In the genomic region with DNA sequence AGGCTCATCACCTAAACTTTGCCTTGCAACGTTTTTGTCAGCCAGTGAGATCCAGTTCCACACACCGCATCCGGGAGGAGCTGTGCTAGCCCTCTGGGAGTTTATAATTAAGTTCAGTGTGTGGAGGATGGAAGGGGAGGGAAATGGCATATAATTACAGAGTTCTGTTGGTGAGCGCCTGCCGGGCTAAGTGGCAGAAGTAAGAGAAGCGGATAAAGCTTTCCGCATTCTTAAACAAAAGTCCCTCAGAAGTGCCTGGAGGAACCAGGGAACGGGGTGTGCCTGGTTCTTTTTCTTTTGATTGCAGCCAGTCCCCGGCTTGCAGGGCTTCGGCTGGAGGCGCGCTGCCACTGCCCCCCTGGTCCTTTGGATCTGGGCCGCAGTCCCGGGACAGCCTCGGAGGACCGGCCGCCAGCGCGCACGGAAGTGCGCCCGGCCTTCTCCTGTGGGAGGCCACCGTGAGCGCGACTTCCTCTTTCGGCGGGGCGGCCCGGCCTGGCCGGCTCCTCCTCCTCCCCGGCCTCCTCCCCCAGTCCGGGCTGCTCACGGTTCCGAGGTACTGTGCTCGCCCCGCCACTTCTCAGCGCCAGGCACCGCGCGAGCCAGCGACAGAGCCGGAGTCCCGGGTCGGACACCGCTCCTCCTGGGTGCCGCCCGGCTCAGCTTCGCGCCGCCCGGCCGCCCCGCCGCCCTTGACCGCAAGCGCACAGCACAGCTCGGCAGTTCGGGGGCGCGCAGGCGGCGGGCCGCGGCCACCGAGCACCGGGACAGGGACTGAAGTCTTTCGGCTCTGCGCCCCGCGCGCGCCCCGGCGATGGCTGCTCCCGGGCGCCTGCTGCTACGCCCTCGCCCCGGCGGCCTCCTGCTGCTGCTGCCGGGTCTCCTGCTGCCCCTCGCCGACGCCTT, we compare ENCODE assay signal across 8 mouse cellular contexts. TPM values are rescaled to one million over a fixed set of nuclear protein-coding genes. Genes with fewer than 3 reads are reported as not detected.
DNase-seq lines count a peak whose midpoint lies in the region; ATAC-seq and TF ChIP-seq lines count a peak whose summit lies in the region.

Gene Itgav, plus strand, starts transcription at position 477 of the 906 bp plus-strand sequence.

- TF ChIP-seq RAD21 in MEL (IDR thresholded peaks at IDR 0.05; ENCODE audit: low read depth, low read length), result no peak

- TF ChIP-seq EP300 in MEL (IDR thresholded peaks at IDR 0.05; ENCODE audit: low read depth in 1 of 2, low read length in 2 of 2), result no peak; a peak in 1 of 4 replicates

- peaks cover 0 to 23% of the 10 kb centered on the region in 2 experiments; a peak in 2 of 4 replicates for H3K4me1 ChIP-seq in MEL (ENCODE audit: control insufficient read depth in 1 of 2, insufficient read depth in 2 of 2, low read length in 2 of 2)
- H3K4me1 ChIP-seq in hindbrain, embryonic 11.5 days (replicated peaks; ENCODE audit: control insufficient read depth, insufficient read depth, low read length), result no peaks in the 10 kb centered on the region
- H3K4me1 ChIP-seq in lung, embryonic 16.5 days (replicated peaks; ENCODE audit: control insufficient read depth, insufficient read depth, low read length), result peaks cover 25% of the 10 kb centered on the region
- H3K4me1 ChIP-seq in olfactory bulb, adult 2 months (ENCODE audit: control insufficient read depth, insufficient read depth, low read length), result 0 out of 2 replicates have a peak, but pooled peaks cover 3% of the 10 kb centered on the region
- H3K4me1 ChIP-seq in thymus, adult 2 months (replicated peaks; ENCODE audit: control insufficient read depth, insufficient read depth, low read length), result peaks cover 2% of the 10 kb centered on the region

- peak within 1 kb of the TSS; percentile 73 for H3K4me2 ChIP-seq in hindbrain, embryonic 11.5 days (replicated peaks; ENCODE audit: low read depth, low read length)
- peak within 1 kb of the TSS; percentile 82 for H3K4me2 ChIP-seq in lung, embryonic 16.5 days (ENCODE audit: low read depth, low read length)

- no peaks in the 10 kb centered on the region for H3K27me3 ChIP-seq in MEL (ENCODE audit: control insufficient read depth in 1 of 2, insufficient read depth in 2 of 2, low read length in 2 of 2)
- no peaks in the 10 kb centered on the region for H3K27me3 ChIP-seq in hindbrain, embryonic 11.5 days (ENCODE audit: control insufficient read depth, insufficient read depth, low read length)
- H3K27me3 ChIP-seq in lung, embryonic 16.5 days (ENCODE audit: control insufficient read depth, insufficient read depth, low read depth, low read length), result no peaks in the 10 kb centered on the region
- no peaks in the 10 kb centered on the region for H3K27me3 ChIP-seq in thymus, adult 2 months (ENCODE audit: control insufficient read depth, insufficient read depth, low read length)

- TF ChIP-seq POLR2A in MEL (IDR thresholded peaks at IDR 0.05; ENCODE audit: control insufficient read depth in 1 of 2, insufficient read depth in 1 of 2, low read depth in 1 of 2, low read length in 2 of 2, poor library complexity in 1 of 2), result peak; percentile 75 to 88; a peak in 2 of 4 replicates
- TF ChIP-seq POLR2A in olfactory bulb, adult 2 months (IDR thresholded peaks at IDR 0.05; ENCODE audit: insufficient read depth, low read depth, low read length), result peak; percentile 41; the same call in 1 of the 2 replicates
- TF ChIP-seq POLR2A in thymus, adult 2 months (IDR thresholded peaks at IDR 0.05; ENCODE audit: control insufficient read depth, extremely low read depth, insufficient read depth, low read length, poor library complexity), result no peak

- peak within 1 kb of the TSS; percentile 54 for H3K27ac ChIP-seq in MEL (ENCODE audit: control insufficient read depth, low read depth, low read length)
- peak within 1 kb of the TSS; percentile 84 for H3K27ac ChIP-seq in hindbrain, embryonic 11.5 days (ENCODE audit: low read depth, low read length)
- H3K27ac ChIP-seq in lung, embryonic 16.5 days (ENCODE audit: low read length), result peak within 1 kb of the TSS; percentile 93
- H3K27ac ChIP-seq in olfactory bulb, adult 2 months (ENCODE audit: insufficient read depth, low read depth, low read length), result peak within 1 kb of the TSS; percentile 80
- H3K27ac ChIP-seq in thymus, adult 2 months (ENCODE audit: control insufficient read depth, insufficient read depth, low read length), result peak within 1 kb of the TSS; percentile 49; the same call in 1 of the 2 replicates

- peak; percentile 91 for DNase-seq in MEL (ENCODE audit: low read depth, low spot score)
- DNase-seq in cerebellum, adult 8-10 months, result peak; percentile 84
- DNase-seq in frontal cortex, postnatal 14 days (ENCODE audit: low spot score in 2 of 2), result peak; percentile 77 to 78
- peak; percentile 81 for DNase-seq in hindbrain, embryonic 11.5 days (ENCODE audit: low spot score)
- peak; percentile 81 to 88 for DNase-seq in layer of hippocampus, postnatal 10 days (ENCODE audit: low spot score in 2 of 2)
- DNase-seq in thymus, adult 2 months, result peak; percentile 87

- peak; percentile 96 for ATAC-seq in hindbrain, embryonic 11.5 days (ENCODE audit: low FRiP score)
- ATAC-seq in lung, embryonic 16.5 days (ENCODE audit: low read depth), result peak; percentile 99

- 1% methylated on average over 54 of the region's 84 CpGs for WGBS in hindbrain, embryonic 11.5 days
- under 1% methylated on average over 71 of the region's 84 CpGs for WGBS in lung, embryonic 16.5 days
- WGBS in olfactory bulb, adult 2 months, result 1% methylated on average over 84 of the region's 84 CpGs
- under 1% methylated on average over 81 of the region's 84 CpGs for WGBS in thymus, adult 2 months

- peak within 1 kb of the TSS; percentile 92 for H3K9ac ChIP-seq in MEL (ENCODE audit: control insufficient read depth, low read depth, low read length, poor library complexity, severe bottlenecking)
- H3K9ac ChIP-seq in hindbrain, embryonic 11.5 days (ENCODE audit: low read depth, low read length), result peak within 1 kb of the TSS; percentile 88
- peak within 1 kb of the TSS; percentile 93 for H3K9ac ChIP-seq in lung, embryonic 16.5 days (ENCODE audit: low read length)

- H3K36me3 ChIP-seq in MEL (ENCODE audit: control insufficient read depth in 1 of 2, insufficient read depth in 2 of 2, low read length in 2 of 2), result peaks cover 0 to 16% of the 10 kb centered on the region in 2 experiments; a peak in 2 of 4 replicates
- no peaks in the 10 kb centered on the region for H3K36me3 ChIP-seq in hindbrain, embryonic 11.5 days (ENCODE audit: control insufficient read depth, insufficient read depth, low read length)
- no peaks in the 10 kb centered on the region for H3K36me3 ChIP-seq in lung, embryonic 16.5 days (ENCODE audit: control insufficient read depth, insufficient read depth, low read length)
- H3K36me3 ChIP-seq in thymus, adult 2 months (ENCODE audit: control insufficient read depth, insufficient read depth, low read length), result no peaks in the 10 kb centered on the region

- TF ChIP-seq CTCF in MEL (IDR thresholded peaks at IDR 0.05 in 2 of 3, conservative IDR thresholded peaks at IDR 0.05 in 1 of 3; ENCODE audit: control insufficient read depth in 1 of 3, insufficient read depth in 1 of 3, low read depth in 2 of 3, low read length in 3 of 3, poor library complexity in 1 of 3, severe bottlenecking in 1 of 3), result no peak
- no peak for TF ChIP-seq CTCF in olfactory bulb, adult 2 months (IDR thresholded peaks at IDR 0.05; ENCODE audit: insufficient read depth, low read depth, low read length)
- TF ChIP-seq CTCF in thymus, adult 2 months (IDR thresholded peaks at IDR 0.05; ENCODE audit: borderline replicate concordance, control insufficient read depth, extremely low read depth, insufficient read depth, low read length, poor library complexity), result no peak

- peak within 1 kb of the TSS; percentile 84 to 94 for H3K4me3 ChIP-seq in MEL (ENCODE audit: control insufficient read depth in 1 of 2, insufficient read depth in 1 of 2, low read depth in 2 of 2, low read length in 2 of 2)
- peak within 1 kb of the TSS; percentile 87 for H3K4me3 ChIP-seq in hindbrain, embryonic 11.5 days (ENCODE audit: low read depth, low read length)
- H3K4me3 ChIP-seq in lung, embryonic 16.5 days (ENCODE audit: low read length), result peak within 1 kb of the TSS; percentile 80
- peak within 1 kb of the TSS; percentile 84 for H3K4me3 ChIP-seq in olfactory bulb, adult 2 months (ENCODE audit: insufficient read depth, low read depth, low read length)
- peak within 1 kb of the TSS; percentile 98 for H3K4me3 ChIP-seq in thymus, adult 2 months (ENCODE audit: control insufficient read depth, insufficient read depth, low read length)

- H3K79me2 ChIP-seq in MEL (ENCODE audit: control insufficient read depth, insufficient read depth, low read length, poor library complexity), result peaks cover 7% of the 10 kb centered on the region

- no peaks in the 10 kb centered on the region for H3K9me3 ChIP-seq in MEL (replicated peaks; ENCODE audit: insufficient read depth, low read length)
- no peaks in the 10 kb centered on the region for H3K9me3 ChIP-seq in hindbrain, embryonic 11.5 days (ENCODE audit: control insufficient read depth, low read length)
- H3K9me3 ChIP-seq in lung, embryonic 16.5 days (ENCODE audit: control insufficient read depth, low read length), result no peaks in the 10 kb centered on the region

TF ChIP-seq in MEL, 35 proteins besides CTCF, POLR2A, EP300 and RAD21 (continues in another document):
- TF ChIP-seq GATA1 (IDR thresholded peaks at IDR 0.05; ENCODE audit: low read depth, low read length) (no peak), ZMIZ1 (IDR thresholded peaks at IDR 0.05; ENCODE audit: low read depth, low read length) (peak; percentile 39; the same call in 1 of the 2 replicates), HCFC1 (IDR thresholded peaks at IDR 0.05; ENCODE audit: low read depth, low read length) (peak; percentile 70; the same call in 1 of the 2 replicates), UBTF (IDR thresholded peaks at IDR 0.05; ENCODE audit: borderline replicate concordance, insufficient read depth, low read depth, low read length) (no peak; the same call in 1 of the 2 replicates), ELF1 (IDR thresholded peaks at IDR 0.05; ENCODE audit: low read depth, low read length) (peak; percentile 82), POLR2AphosphoS2 (IDR thresholded peaks at IDR 0.05; ENCODE audit: low read length) (peak; percentile 70; the same call in 1 of the 2 replicates), CHD1 (IDR thresholded peaks at IDR 0.05; ENCODE audit: low read depth, low read length) (no peak), TCF12 (IDR thresholded peaks at IDR 0.05; ENCODE audit: low read depth, low read length) (peak; percentile 60; the same call in 1 of the 2 replicates), MAX (IDR thresholded peaks at IDR 0.05; ENCODE audit: low read length) (no peak)

RNA-seq across cellular contexts. Expression of gene Itgav, which starts in this region (rescaled TPM):
- total RNA-seq in MEL (2012; rRNA removed), result 6.5 and 9.7 TPM in 2 replicates
- polyA plus RNA-seq in MEL (2012; ENCODE audit: insufficient read depth in 1 of 2, insufficient read length in 2 of 2, low read depth in 1 of 2, low replicate concordance in 2 of 2, missing spikeins in 1 of 2), result 1 to 10 TPM in 1 of 2 experiments, not detected in 1; 7.2 TPM
- polyA plus RNA-seq in hindbrain, embryonic 11.5 days (2014; fragmentation: Nextera tagmentation; extraction: Ambion mirVana), result 40.3 and 42.8 TPM in 2 replicates
- total RNA-seq in layer of hippocampus, postnatal 10 days (2021), result 10 to 100 TPM; 50.4 to 52.3 TPM
- polyA plus RNA-seq in lung, embryonic 16.5 days (2015; fragmentation: Nextera tagmentation; extraction: Ambion mirVana), result 72.6 and 75.3 TPM in 2 replicates
- not detected in 2 replicates for polyA plus RNA-seq in olfactory bulb, adult 2 months (2012; ENCODE audit: insufficient read depth, insufficient read length, low replicate concordance, missing spikeins)
- 25.9 and 70.5 TPM in 2 replicates for polyA plus RNA-seq in thymus, adult 2 months (2012; rRNA removed)

Comparison
In these comparisons a context has a peak if more than half of its experiments do, and no peak if none do; other contexts are left out.
1. Peak in every context shown above with its lines: DNase-seq, ATAC-seq, H3K4me3 ChIP-seq and H3K27ac ChIP-seq.